Mouse (Mus musculus): Measurements from ENCODE around the gene St8sia1.

DNA sequence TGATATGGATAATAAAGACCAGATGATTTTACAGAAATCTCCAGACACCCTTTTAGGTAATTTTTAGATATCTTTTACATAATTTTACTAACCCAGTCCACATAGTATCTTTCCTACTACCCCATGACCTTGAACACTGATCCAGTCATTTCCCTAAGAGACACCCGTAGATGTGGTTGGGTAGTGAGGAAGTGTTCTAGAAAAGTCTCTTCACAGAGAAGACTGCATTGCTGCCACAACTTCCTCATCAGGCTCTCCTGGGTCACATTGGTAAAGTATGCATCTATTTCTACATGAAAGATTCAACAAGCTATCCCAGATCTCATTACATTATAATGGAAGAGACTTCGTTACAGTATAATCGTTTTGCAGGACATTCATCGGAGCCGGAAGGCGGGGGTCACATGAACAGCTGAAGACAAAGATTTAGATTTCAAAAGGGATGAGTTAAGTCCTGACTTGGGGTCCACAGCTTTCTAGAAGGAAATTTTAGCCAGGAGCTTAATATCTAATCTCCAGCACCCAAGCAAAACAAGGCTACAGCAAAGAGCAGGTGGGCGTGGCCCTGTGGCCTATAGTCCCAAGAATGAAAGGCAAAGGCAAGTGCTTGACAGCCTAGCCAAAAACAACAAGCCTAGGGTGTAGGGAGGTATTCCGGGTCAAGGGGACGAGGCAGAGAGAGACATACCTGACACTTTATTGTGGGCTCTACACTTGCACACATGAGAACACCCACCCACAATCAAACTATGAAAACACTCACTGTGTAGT lies 75.1 kb downstream of the St8sia1 start:
- TF ChIP-seq CTCF (IDR thresholded peaks at IDR 0.05; ENCODE audit: low read depth) (no peak), EP300 (optimal IDR thresholded peaks at IDR 0.05) (no peak)

Data from stomach, postnatal 0 days (tissue).